Mouse (Mus musculus) embryo, embryonic 9.5 days (tissue): Measurements from ENCODE around the gene Oprm1.

Source experiments
- DNase-seq: peaks from one replicate; pipeline ENCODE4 v3.0.0-alpha.2; 2017; ENCODE audit errors: extremely low spot score

Gene Oprm1

GRCm38 (mm10) chr10:6895796-6896195 lies 137.5 kb downstream of the Oprm1 start:
- no peak for DNase-seq

GRCm38 (mm10) chr10:6896659-6897303 lies 138.5 kb downstream of the Oprm1 start:
- DNase-seq = no peak

GRCm38 (mm10) chr10:6900126-6900525 lies 141.8 kb downstream of the Oprm1 start:
- DNase-seq = no peak

DNA sequence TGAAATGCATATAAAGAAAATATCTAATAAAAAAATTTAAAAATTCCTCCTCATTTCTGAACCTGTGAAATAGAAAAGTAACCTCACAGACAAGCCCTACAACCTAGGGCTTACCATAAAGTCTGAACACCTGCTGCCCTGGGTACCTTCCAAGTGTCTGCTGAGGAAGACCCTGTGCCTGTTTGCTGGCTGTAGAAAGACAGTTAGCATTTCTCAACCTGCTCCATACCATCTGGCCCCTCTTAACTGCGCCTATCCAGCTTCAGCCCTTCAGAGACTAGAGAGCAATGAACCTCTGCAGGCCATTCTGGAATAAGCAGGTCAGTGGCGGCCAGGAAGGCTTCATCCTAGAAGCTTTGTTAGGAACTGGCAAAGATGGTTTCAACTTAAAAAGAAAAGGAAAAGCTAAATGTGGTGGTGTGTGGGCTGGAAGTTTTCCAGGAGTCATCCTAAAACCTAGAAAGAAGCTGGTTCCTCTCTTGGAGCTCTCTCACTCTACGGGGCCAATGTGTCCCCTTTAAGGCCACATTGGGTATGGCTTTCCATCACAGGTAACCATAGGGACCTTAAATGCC lies 143.6 kb downstream of the Oprm1 start:
- DNase-seq = no peak

- no peak for DNase-seq
Measured at GRCm38 (mm10) chr10:6909763-6910162, 151.5 kb downstream of the Oprm1 start.

- DNase-seq = no peak
Measured at GRCm38 (mm10) chr10:6915991-6916390, 157.7 kb downstream of the Oprm1 start.

DNA sequence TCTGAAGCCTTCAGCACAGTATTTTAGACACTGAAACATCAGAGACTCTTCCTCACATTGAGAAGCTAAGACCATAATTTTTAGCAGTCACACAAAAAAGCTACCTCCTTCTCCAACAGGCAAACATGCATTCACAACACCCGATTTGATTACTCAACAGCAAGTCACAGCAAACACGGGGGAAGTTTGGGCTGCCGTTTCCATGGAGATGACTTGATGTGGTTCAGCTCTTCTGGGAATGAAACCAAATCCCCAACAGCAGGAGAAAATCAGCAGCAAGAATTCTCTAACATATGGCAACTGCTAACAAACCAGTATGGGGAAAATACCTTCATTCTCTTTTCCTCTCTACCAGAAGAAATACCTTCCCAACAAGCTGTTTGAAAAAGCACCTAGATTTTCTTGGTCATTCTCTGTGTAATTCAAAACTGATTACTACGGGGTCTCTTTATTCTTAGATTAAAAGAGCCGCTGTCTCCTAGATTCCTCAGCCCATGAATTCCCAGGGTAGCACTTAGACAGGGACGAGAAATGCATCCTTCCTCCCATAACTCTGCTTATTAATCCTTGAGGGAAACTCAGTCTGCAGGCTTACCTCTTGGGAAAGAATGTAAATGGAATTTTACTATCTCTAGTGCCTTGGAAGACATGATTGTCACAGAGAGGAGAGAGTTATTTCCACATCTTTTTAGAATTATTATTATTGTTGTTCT lies 158.4 kb downstream of the Oprm1 start:
- DNase-seq = peak; percentile 67

GRCm38 (mm10) chr10:6926724-6927123 lies 168.4 kb downstream of the Oprm1 start:
- no peak for DNase-seq

GRCm38 (mm10) chr10:6927600-6928223 lies 169.4 kb downstream of the Oprm1 start:
- no peak for DNase-seq

GRCm38 (mm10) chr10:6928905-6929304 lies 170.6 kb downstream of the Oprm1 start:
- no peak for DNase-seq

GRCm38 (mm10) chr10:6930398-6930797 lies 172.1 kb downstream of the Oprm1 start:
- DNase-seq = no peak

- DNase-seq = no peak
Measured at GRCm38 (mm10) chr10:6930889-6931288, 172.6 kb downstream of the Oprm1 start.

DNA sequence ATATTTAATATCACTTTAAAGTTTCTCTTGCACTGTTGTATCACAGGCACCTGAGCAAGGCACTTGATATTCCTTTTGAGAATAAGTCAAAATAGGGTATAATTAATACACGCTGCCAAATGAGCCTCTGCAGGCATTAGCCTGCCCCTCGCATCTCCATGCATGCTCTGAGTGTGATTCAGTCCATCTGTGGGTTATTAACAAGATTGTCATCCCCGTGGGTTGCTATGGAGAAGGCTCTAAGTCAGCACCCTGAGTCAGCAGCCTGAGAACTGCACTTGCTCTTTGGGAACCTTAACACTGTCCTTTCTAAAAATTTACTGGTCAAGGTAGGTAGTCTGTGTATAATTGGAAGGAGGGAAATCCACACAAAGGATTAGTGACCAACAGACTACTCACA lies 176.5 kb downstream of the Oprm1 start:
- no peak for DNase-seq

- no peak for DNase-seq
Measured at GRCm38 (mm10) chr10:6936671-6937425, 178.5 kb downstream of the Oprm1 start.

DNA sequence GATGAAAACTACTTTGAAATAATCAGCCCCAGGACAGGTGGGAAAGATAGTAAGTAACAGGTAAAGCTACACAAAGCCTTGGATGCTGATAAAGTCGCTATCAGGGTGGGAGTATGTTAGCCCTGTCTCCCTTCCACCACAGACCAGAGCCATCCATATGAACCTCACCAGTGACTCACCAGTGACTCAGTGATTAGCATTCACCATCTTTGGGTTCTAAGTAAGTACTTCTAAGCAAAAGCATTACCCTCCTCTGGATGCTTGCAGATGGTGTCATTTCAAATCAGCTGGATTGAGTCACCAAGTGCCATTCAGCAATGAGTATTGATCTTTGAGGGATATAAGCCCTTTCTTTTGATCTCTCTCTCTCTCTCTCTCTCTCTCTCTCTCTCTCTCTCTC lies 194.8 kb downstream of the Oprm1 start:
- no peak for DNase-seq

- DNase-seq = no peak
Measured at GRCm38 (mm10) chr10:6954533-6954932, 196.2 kb downstream of the Oprm1 start.

DNA sequence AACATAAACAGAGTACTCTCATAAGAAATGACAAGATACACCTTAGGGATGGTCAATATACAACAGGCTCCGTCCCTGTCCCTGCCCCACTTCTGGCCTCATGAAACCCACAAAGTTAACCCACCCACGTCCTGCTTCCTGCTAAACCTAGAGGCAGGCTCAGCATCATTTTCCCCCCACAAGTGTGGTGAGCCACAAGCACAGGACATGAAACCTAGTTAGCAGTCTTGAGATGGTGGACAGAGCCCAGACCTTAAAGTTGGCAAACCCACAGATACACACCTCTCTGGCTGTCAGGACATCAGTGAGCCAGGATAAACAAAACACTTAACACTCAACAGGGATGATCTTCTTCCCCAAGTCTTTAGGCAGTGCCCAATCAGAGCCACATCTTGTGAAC lies 198.1 kb downstream of the Oprm1 start:
- DNase-seq = no peak

DNA sequence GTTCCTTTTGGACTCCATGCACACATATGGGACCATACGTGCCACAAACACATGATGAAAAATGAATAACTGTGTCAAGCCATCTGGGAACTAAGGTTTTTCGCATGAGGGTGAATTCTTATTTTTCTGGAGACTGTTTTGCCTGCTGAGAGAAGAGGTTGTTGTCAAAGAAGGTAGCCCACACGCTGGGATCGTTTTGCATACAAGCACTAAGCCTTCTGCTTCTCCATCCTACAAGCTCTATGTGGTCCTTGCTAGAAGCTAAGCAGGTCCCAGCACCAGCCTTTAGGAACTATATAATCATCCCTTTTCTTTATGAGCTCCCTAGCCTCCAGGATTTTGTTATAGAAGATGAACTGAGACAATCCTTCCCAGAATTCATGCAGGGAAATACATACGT lies 200.5 kb downstream of the Oprm1 start:
- no peak for DNase-seq

DNA sequence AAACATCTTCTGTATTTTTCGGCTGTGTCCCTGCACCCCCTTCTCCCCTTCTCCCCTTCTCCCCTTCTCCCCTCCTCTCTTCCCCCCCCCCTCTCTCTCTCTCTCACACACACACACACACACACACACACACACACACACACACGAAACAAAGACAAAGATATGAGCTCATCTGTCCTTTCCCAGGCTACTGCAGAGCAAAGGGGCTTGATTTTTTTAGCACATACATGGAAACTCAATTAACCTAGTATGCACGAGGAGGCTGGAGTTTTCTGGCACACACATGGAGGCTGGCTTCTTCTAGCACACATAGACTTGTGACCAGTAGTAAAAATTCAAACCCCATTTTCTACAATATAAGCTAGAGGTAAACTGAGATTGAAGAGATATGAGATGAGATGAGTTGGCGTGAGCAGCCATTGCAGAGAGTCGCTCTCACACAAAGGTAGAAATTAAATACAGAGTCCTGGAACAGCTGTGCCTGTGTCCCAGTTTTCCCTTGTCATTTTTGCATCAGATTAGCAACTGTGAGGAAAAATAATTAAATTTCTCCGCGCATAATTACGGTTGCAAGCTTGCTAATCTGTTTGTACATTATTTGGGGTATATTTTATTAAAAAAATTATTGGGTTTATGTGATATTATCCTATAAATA lies 209.4 kb downstream of the Oprm1 start:
- no peak for DNase-seq

DNA sequence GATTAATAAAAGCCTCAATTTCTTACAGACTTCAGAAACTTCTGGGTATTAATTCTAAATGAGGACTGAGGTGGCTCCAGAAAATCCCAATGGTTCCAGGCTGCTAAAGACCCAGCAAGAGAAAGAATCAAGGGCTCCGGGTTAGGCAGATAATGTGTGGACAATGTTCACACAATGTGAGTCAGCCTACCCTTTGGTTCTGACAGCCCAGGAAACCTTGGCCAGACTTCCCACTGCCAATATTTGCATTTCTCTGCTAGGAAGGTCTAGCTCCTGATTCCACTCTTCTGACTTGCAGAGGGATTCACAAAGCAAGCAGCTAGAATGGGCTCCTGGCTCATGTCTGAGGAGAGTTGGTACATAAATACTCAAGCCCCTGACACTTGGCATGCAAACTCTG lies 210.0 kb downstream of the Oprm1 start:
- DNase-seq = no peak

- no peak for DNase-seq
Measured at GRCm38 (mm10) chr10:6977843-6978242, 219.5 kb downstream of the Oprm1 start.

DNA sequence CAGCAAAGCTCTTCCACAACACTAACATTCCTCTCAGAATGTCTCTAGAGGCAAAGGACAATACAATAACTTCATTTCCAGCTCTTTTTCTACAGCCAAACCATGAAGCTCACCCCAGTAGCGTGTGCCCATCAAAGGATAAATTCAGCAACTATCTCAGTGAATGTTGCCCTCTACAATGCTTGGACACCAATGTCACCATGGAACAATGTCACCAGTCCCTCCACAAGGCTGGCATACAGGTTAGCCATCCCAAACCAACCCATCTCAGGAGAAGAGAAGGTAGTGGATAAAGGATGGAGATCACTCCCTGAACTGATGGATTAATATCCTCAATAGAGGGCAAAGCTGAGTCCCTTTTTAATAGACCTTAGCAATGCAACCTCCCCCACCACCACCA lies 220.4 kb downstream of the Oprm1 start:
- DNase-seq = no peak
